Mouse (Mus musculus) erythroblast, embryonic 14.5 days (primary cell): Measurements from ENCODE around the gene Slc39a12.

Experiments
- GATA1 ChIP-seq: IDR thresholded peaks from 2 replicates; pipeline ENCODE4 v1.6.1; 2012; ENCODE audit warnings: low read length, inconsistent platforms, mixed read lengths
- TAL1 ChIP-seq: IDR thresholded peaks from 3 replicates; pipeline ENCODE4 v1.6.1; 2012; ENCODE audit warnings: low read length, inconsistent platforms, mixed read lengths

DNA sequence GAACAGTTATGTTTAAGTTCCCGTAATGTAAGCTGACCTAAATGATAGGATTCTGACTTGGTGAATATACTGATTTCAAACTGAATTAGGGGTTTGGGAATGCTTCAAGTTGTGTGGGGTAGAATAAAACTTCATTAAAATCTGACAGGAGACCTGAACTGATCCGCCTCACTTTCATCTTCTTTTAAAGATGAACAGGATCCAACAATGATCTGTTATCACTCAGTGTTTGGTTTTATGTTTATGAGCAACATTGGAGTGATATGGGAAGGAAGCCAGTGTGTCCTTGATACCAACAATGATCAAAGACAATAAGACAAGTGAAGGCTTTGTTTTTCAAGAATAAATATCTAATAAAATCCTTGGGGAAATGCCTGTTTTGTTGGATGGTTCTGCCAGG is 155.7 kb downstream of the Slc39a12 start:
- TF ChIP-seq TAL1 (no peak), GATA1 (no peak)
